Mouse (Mus musculus): ENCODE data around the gene Phb2. TPM values are rescaled to one million over a fixed set of nuclear protein-coding genes. Genes with fewer than 3 reads are reported as not detected.

Phb2 gene
- polyA plus RNA-seq, 1 experiment from 2014 or later: 308 TPM

- Histone ChIP-seq H3K4me3 (ENCODE audit: low read depth, low read length) (no peak overlapping the region), H3K4me1 (ENCODE audit: insufficient read depth) (peaks cover 18% of the 10 kb centered on the region), H3K9me3 (ENCODE audit: low read length) (no peaks in the 10 kb centered on the region), H3K4me2 (ENCODE audit: low read depth, low read length) (no peak overlapping the region), H3K9ac (replicated peaks) (no peak overlapping the region), H3K27ac (ENCODE audit: low read depth) (no peak overlapping the region), H3K36me3 (replicated peaks; ENCODE audit: insufficient read depth, low read length) (peaks cover 33% of the 10 kb centered on the region), H3K27me3 (ENCODE audit: insufficient read depth, low read length) (no peaks in the 10 kb centered on the region)
- WGBS (ENCODE audit: insufficient replicate concordance): 83% methylated on average over 11 of the region's 11 CpGs
- ATAC-seq (no peak), DNase-seq (no peak)
- TF ChIP-seq CTCF (IDR thresholded peaks at IDR 0.05; ENCODE audit: low read depth) (no peak), EP300 (IDR thresholded peaks at IDR 0.05; ENCODE audit: low read depth) (no peak)
Observed at GRCm38 (mm10) chr6:124669234-124669859, 42.8 kb upstream of the Phb2 start.

DNA sequence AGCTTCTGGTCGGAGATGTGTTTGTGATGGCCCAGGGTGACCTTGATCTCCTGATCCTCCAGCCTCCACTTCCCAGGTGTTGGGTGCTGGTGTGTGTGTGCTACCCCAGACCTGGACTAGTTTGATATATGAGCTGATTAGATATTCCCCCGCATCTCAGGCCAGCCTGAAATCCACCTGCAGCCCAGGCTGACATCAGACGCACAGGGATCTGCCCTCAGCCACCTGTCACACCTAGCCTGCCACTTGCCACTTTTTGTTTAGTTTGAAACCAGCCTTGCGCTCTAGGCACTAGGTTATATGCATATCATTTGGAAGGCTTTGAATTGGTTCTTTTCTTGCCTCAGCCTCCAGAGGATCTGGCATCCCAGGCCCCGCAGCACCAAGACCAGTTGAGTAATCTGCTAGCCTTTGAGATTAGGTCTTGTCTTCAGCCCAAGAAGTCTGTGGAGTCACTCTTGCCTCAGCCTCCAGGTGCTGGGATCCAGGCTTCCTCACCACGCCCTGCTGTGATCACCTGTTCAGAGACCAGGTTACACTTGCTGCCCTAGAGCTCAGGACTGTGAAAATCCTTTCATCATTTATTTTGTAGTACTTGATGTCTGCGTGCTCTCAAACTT is 41.7 kb upstream of the Phb2 start:
- peaks cover 33% of the 10 kb centered on the region for H3K36me3 ChIP-seq (replicated peaks; ENCODE audit: insufficient read depth, low read length)

DNA sequence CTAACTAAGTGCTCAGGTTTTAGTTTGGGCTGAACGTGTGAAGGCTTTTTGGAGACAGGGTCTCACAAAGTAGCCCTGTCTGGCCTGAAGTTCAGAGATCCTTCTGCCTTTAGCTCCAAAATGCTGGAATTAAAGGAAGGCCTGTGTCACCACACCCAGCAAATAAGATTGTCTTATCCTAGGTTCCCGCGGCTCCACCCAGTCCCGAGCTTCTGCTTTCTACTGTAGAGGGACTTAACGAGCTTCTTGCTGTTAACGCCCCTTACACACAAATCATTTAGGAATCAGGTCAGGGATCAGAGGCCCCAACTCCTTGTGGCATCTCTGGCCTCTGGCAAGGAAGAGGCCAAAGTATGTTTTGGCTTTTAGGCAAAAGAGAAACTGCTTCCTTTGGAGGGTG is 40.0 kb upstream of the Phb2 start:
- no peak for TF ChIP-seq EP300 (IDR thresholded peaks at IDR 0.05; ENCODE audit: low read depth)
- no peak for TF ChIP-seq CTCF (IDR thresholded peaks at IDR 0.05; ENCODE audit: low read depth)
- no peak overlapping the region for H3K9ac ChIP-seq (replicated peaks)

More for the DNA sequence above, 41.7 kb upstream of the Phb2 start:
- peaks cover 12% of the 10 kb centered on the region for H3K4me1 ChIP-seq (ENCODE audit: insufficient read depth)
- H3K9ac ChIP-seq (replicated peaks): no peak overlapping the region
- TF ChIP-seq EP300 (IDR thresholded peaks at IDR 0.05; ENCODE audit: low read depth) (no peak), CTCF (IDR thresholded peaks at IDR 0.05; ENCODE audit: low read depth) (no peak)
- ATAC-seq (no peak), DNase-seq (no peak)
- no peaks in the 10 kb centered on the region for H3K9me3 ChIP-seq (ENCODE audit: low read length)
- WGBS (ENCODE audit: insufficient replicate concordance): 82% methylated on average over 7 of the region's 7 CpGs
- H3K27ac ChIP-seq (ENCODE audit: low read depth): no peak overlapping the region
- H3K4me3 ChIP-seq (ENCODE audit: low read depth, low read length): no peak overlapping the region
- no peak overlapping the region for H3K4me2 ChIP-seq (ENCODE audit: low read depth, low read length)
- H3K27me3 ChIP-seq (ENCODE audit: insufficient read depth, low read length): no peaks in the 10 kb centered on the region

DNA sequence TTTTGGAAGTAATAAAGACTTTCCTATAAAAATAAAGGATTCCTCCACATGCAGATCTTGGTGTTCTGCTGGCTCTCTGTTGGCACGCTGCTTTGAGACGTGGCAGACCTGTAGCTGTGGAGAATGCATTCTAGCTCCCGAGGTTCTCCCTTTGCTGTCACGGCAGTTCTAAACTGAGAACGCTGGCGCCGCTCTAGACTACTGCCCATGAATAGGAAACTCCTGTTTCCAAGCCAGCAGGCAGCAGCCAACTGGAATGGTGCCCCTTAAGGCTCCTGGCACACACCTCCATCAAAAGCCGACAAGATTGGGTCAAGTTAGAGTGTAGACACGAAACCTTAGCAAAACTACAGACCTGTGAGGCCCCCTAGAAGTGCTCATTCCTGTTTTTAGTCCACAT is 38.5 kb upstream of the Phb2 start:
- Histone ChIP-seq H3K4me2 (ENCODE audit: low read depth, low read length) (no peak overlapping the region), H3K4me1 (ENCODE audit: insufficient read depth) (peaks cover 22% of the 10 kb centered on the region), H3K9me3 (ENCODE audit: low read length) (no peaks in the 10 kb centered on the region), H3K4me3 (ENCODE audit: low read depth, low read length) (no peak overlapping the region), H3K9ac (replicated peaks) (no peak overlapping the region), H3K27ac (ENCODE audit: low read depth) (no peak overlapping the region), H3K27me3 (ENCODE audit: insufficient read depth, low read length) (no peaks in the 10 kb centered on the region), H3K36me3 (replicated peaks; ENCODE audit: insufficient read depth, low read length) (peaks cover 25% of the 10 kb centered on the region)
- ATAC-seq (no peak), DNase-seq (no peak)
- TF ChIP-seq EP300 (IDR thresholded peaks at IDR 0.05; ENCODE audit: low read depth): no peak
- TF ChIP-seq CTCF (IDR thresholded peaks at IDR 0.05; ENCODE audit: low read depth): no peak
- 90% methylated on average over 9 of the region's 9 CpGs for WGBS (ENCODE audit: insufficient replicate concordance)

More for the DNA sequence above, 40.0 kb upstream of the Phb2 start:
- Histone ChIP-seq H3K4me3 (ENCODE audit: low read depth, low read length) (no peak overlapping the region), H3K27ac (ENCODE audit: low read depth) (no peak overlapping the region), H3K9me3 (ENCODE audit: low read length) (no peaks in the 10 kb centered on the region), H3K4me2 (ENCODE audit: low read depth, low read length) (no peak overlapping the region), H3K36me3 (replicated peaks; ENCODE audit: insufficient read depth, low read length) (peaks cover 25% of the 10 kb centered on the region), H3K4me1 (ENCODE audit: insufficient read depth) (peaks cover 18% of the 10 kb centered on the region), H3K27me3 (ENCODE audit: insufficient read depth, low read length) (no peaks in the 10 kb centered on the region)
- no peak for ATAC-seq
- WGBS (ENCODE audit: insufficient replicate concordance): 28% methylated on average over 6 of the region's 6 CpGs
- DNase-seq: no peak

GRCm38 (mm10) chr6:124674591-124674990 is 37.5 kb upstream of the Phb2 start:
- Histone ChIP-seq H3K9me3 (ENCODE audit: low read length) (no peaks in the 10 kb centered on the region), H3K9ac (replicated peaks) (no peak overlapping the region), H3K36me3 (replicated peaks; ENCODE audit: insufficient read depth, low read length) (peaks cover 22% of the 10 kb centered on the region), H3K4me3 (ENCODE audit: low read depth, low read length) (no peak overlapping the region), H3K4me1 (ENCODE audit: insufficient read depth) (peaks cover 17% of the 10 kb centered on the region), H3K27ac (ENCODE audit: low read depth) (peak overlapping the region; percentile 50), H3K4me2 (ENCODE audit: low read depth, low read length) (no peak overlapping the region), H3K27me3 (ENCODE audit: insufficient read depth, low read length) (no peaks in the 10 kb centered on the region)
- no peak for TF ChIP-seq CTCF (IDR thresholded peaks at IDR 0.05; ENCODE audit: low read depth)
- no peak for DNase-seq
- ATAC-seq: peak; percentile 57
- WGBS (ENCODE audit: insufficient replicate concordance): 77% methylated on average over 7 of the region's 7 CpGs

GRCm38 (mm10) chr6:124676171-124676570 is 36.0 kb upstream of the Phb2 start:
- peak; percentile 59 for ATAC-seq
- Histone ChIP-seq H3K9me3 (ENCODE audit: low read length) (no peaks in the 10 kb centered on the region), H3K9ac (replicated peaks) (no peak overlapping the region), H3K36me3 (replicated peaks; ENCODE audit: insufficient read depth, low read length) (peaks cover 12% of the 10 kb centered on the region), H3K27me3 (ENCODE audit: insufficient read depth, low read length) (no peaks in the 10 kb centered on the region), H3K4me3 (ENCODE audit: low read depth, low read length) (no peak overlapping the region), H3K4me1 (ENCODE audit: insufficient read depth) (peaks cover 18% of the 10 kb centered on the region), H3K27ac (ENCODE audit: low read depth) (peak overlapping the region; percentile 63; the same call in 1 of the 2 replicates), H3K4me2 (ENCODE audit: low read depth, low read length) (no peak overlapping the region)
- no peak for TF ChIP-seq CTCF (IDR thresholded peaks at IDR 0.05; ENCODE audit: low read depth)
- peak; percentile 45; the same call in 1 of the 2 replicates for TF ChIP-seq EP300 (IDR thresholded peaks at IDR 0.05; ENCODE audit: low read depth)
- no peak for DNase-seq
- WGBS (ENCODE audit: insufficient replicate concordance): 65% methylated on average over 6 of the region's 6 CpGs

All from liver, postnatal 0 days (tissue).